Mouse (Mus musculus): ENCODE results near the gene Oip5.

DNA sequence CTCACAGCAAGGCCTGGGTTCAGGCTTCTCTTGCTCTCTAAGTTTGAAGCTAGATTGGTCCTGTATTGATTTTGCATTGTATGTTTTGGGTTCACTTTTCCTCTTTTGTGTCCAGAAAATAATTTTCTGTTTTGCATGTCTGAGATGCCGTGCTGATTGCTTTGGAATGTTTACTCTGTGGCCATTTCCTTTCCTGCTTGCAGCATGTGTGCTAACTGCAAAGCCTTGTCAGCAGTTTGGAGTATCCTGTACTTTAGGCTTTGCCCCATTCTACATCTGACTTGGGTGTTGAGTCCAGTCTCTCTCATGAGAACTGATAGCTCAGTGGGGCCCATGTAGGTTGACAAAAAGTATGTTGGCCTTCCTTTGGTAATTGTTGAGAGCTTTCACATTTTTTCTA lies 15.8 kb downstream of the Oip5 start:
- TF ChIP-seq POLR2A (IDR thresholded peaks at IDR 0.05; ENCODE audit: insufficient read length, low read depth) (no peak), MAX (IDR thresholded peaks at IDR 0.05; ENCODE audit: low read depth) (no peak), E2F4 (IDR thresholded peaks at IDR 0.05; ENCODE audit: insufficient read depth) (no peak), USF1 (IDR thresholded peaks at IDR 0.05; ENCODE audit: low read depth) (no peak), CEBPB (IDR thresholded peaks at IDR 0.05; ENCODE audit: insufficient read depth, poor library complexity, severe bottlenecking) (no peak)

All from myocyte (in vitro differentiated cells).